Mouse (Mus musculus) forebrain, embryonic 12.5 days (tissue): ENCODE data around the gene Dmbx1. TPM values are rescaled to one million over a fixed set of nuclear protein-coding genes. Genes with fewer than 3 reads are reported as not detected.

Experiments used
- ATAC-seq: fragments of 200-750 bp; cut with Nextera tagmentation; 2 replicates; pipeline ENCODE4 v1.8.0; 2017; ENCODE audit warnings: moderate TSS enrichment; ENCODE audit not compliant: low FRiP score
- H3K27ac ChIP-seq: fragments of 300-500 bp; sonication (generic); 2 replicates; pipeline ENCODE4 v1.5.1; 2016; ENCODE audit warnings: mild to moderate bottlenecking
- H3K27me3 ChIP-seq: fragments of 300-500 bp; sonication (generic); 2 replicates; pipeline ENCODE4 v1.6.1; 2016; ENCODE audit warnings: mild to moderate bottlenecking
- H3K36me3 ChIP-seq: fragments of 300-500 bp; sonication (generic); replicated peaks from 2 replicates; pipeline ENCODE4 v1.6.1; 2016; ENCODE audit warnings: mild to moderate bottlenecking
- H3K4me1 ChIP-seq: fragments of 300-500 bp; sonication (generic); 2 replicates; pipeline ENCODE4 v1.6.1; 2016
- H3K4me2 ChIP-seq: fragments of 300-500 bp; sonication (generic); 2 replicates; pipeline ENCODE4 v1.6.1; 2016; ENCODE audit warnings: mild to moderate bottlenecking, moderate library complexity
- H3K4me3 ChIP-seq: fragments of 300-500 bp; sonication (generic); replicated peaks from 2 replicates; pipeline ENCODE4 v1.5.1; 2016; ENCODE audit warnings: mild to moderate bottlenecking
- H3K9ac ChIP-seq: fragments of 300-500 bp; sonication (generic); 2 replicates; pipeline ENCODE4 v1.6.1; 2016; ENCODE audit warnings: mild to moderate bottlenecking
- H3K9me3 ChIP-seq: fragments of 300-500 bp; sonication (generic); 2 replicates; pipeline ENCODE4 v1.6.1; 2016
- WGBS: fragments of 180-500 bp; shearing (Covaris S2); methylation state at CpG from one replicate; pipeline ENCODE4 v1.1.7; 2016; 5-methylcytosine and 5-hydroxymethylcytosine counted together
- polyA plus RNA-seq: library from polyadenylated mRNA; unstranded; fragments of >200 nt; fragmentation: Nextera tagmentation; extraction: Ambion mirVana; gene quantifications from 2 replicates; pipeline ENCODE4 v1.2.1, GENCODE M21; 2016

The Dmbx1 gene
- polyA plus RNA-seq, 1 experiment from 2014 or later = 0.87 TPM

GRCm38 (mm10) chr4:115962671-115963412 is 23.1 kb upstream of the Dmbx1 start:
- peak; percentile 79 for ATAC-seq
- Histone ChIP-seq H3K9me3 (no peaks in the 10 kb centered on the region), H3K4me3 (peak overlapping the region; percentile 49), H3K4me2 (peak overlapping the region; percentile 83), H3K9ac (peak overlapping the region; percentile 54), H3K27ac (no peak overlapping the region), H3K27me3 (peaks cover 100% of the 10 kb centered on the region), H3K4me1 (peaks cover 51% of the 10 kb centered on the region), H3K36me3 (no peaks in the 10 kb centered on the region)
- WGBS = under 1% methylated on average over 79 of the region's 79 CpGs

GRCm38 (mm10) chr4:115961991-115962390 is 22.3 kb upstream of the Dmbx1 start:
- Histone ChIP-seq H3K9me3 (no peaks in the 10 kb centered on the region), H3K36me3 (no peaks in the 10 kb centered on the region), H3K27me3 (peaks cover 100% of the 10 kb centered on the region), H3K9ac (no peak overlapping the region), H3K27ac (no peak overlapping the region), H3K4me2 (no peak overlapping the region), H3K4me1 (peaks cover 45% of the 10 kb centered on the region), H3K4me3 (no peak overlapping the region)
- no peak for ATAC-seq
- WGBS = 8% methylated on average over 7 of the region's 7 CpGs

GRCm38 (mm10) chr4:115959546-115959945 is 19.8 kb upstream of the Dmbx1 start:
- no peak overlapping the region for H3K4me2 ChIP-seq
- peaks cover 46% of the 10 kb centered on the region for H3K4me1 ChIP-seq
- H3K4me3 ChIP-seq = no peak overlapping the region
- H3K36me3 ChIP-seq = no peaks in the 10 kb centered on the region
- H3K9ac ChIP-seq = no peak overlapping the region
- H3K9me3 ChIP-seq = no peaks in the 10 kb centered on the region
- peaks cover 99% of the 10 kb centered on the region for H3K27me3 ChIP-seq
- no peak overlapping the region for H3K27ac ChIP-seq
- ATAC-seq = no peak

- Histone ChIP-seq H3K9me3 (no peaks in the 10 kb centered on the region), H3K27ac (no peak overlapping the region), H3K9ac (no peak overlapping the region), H3K4me1 (peaks cover 33% of the 10 kb centered on the region), H3K36me3 (no peaks in the 10 kb centered on the region), H3K27me3 (peaks cover 99% of the 10 kb centered on the region), H3K4me2 (peak overlapping the region; percentile 46; the same call in 1 of the 2 replicates), H3K4me3 (no peak overlapping the region; the same call in 1 of the 2 replicates)
- 0% methylated on average over 3 of the region's 3 CpGs for WGBS
- ATAC-seq = no peak
Observed at GRCm38 (mm10) chr4:115955494-115955775, 15.7 kb upstream of the Dmbx1 start.

- H3K9ac ChIP-seq = peak overlapping the region; percentile 12; the same call in 1 of the 2 replicates
- H3K9me3 ChIP-seq = no peaks in the 10 kb centered on the region
- ATAC-seq = peak; percentile 53; the same call in 1 of the 2 replicates
- no peak overlapping the region for H3K27ac ChIP-seq
- peak overlapping the region; percentile 46 for H3K4me2 ChIP-seq
- H3K36me3 ChIP-seq = no peaks in the 10 kb centered on the region
- H3K4me3 ChIP-seq = peak overlapping the region; percentile 21; the same call in 1 of the 2 replicates
- peaks cover 99% of the 10 kb centered on the region for H3K27me3 ChIP-seq
- peaks cover 33% of the 10 kb centered on the region for H3K4me1 ChIP-seq
- WGBS = 2% methylated on average over 19 of the region's 19 CpGs
Observed at GRCm38 (mm10) chr4:115954656-115955493, 15.1 kb upstream of the Dmbx1 start.

GRCm38 (mm10) chr4:115953559-115953958 is 13.8 kb upstream of the Dmbx1 start:
- 32% methylated on average over 5 of the region's 5 CpGs for WGBS
- no peak for ATAC-seq
- Histone ChIP-seq H3K9ac (no peak overlapping the region), H3K36me3 (no peaks in the 10 kb centered on the region), H3K9me3 (no peaks in the 10 kb centered on the region), H3K4me3 (no peak overlapping the region), H3K27ac (no peak overlapping the region), H3K4me2 (no peak overlapping the region), H3K4me1 (peaks cover 26% of the 10 kb centered on the region), H3K27me3 (peaks cover 99% of the 10 kb centered on the region)

- Histone ChIP-seq H3K4me2 (no peak overlapping the region), H3K27me3 (peaks cover 98% of the 10 kb centered on the region), H3K4me3 (no peak overlapping the region), H3K9me3 (no peaks in the 10 kb centered on the region), H3K4me1 (peaks cover 26% of the 10 kb centered on the region), H3K27ac (no peak overlapping the region), H3K36me3 (no peaks in the 10 kb centered on the region), H3K9ac (no peak overlapping the region)
- ATAC-seq = no peak
- whole genome bisulfite sequencing = 11% methylated on average over 6 of the region's 6 CpGs
Observed at GRCm38 (mm10) chr4:115952758-115953157, 13.0 kb upstream of the Dmbx1 start.

- ATAC-seq = peak; percentile 25
- H3K9ac ChIP-seq = peak overlapping the region; percentile 21; the same call in 1 of the 2 replicates
- peaks cover 99% of the 10 kb centered on the region for H3K27me3 ChIP-seq
- peaks cover 36% of the 10 kb centered on the region for H3K4me1 ChIP-seq
- under 1% methylated on average over 41 of the region's 41 CpGs for WGBS
- no peaks in the 10 kb centered on the region for H3K36me3 ChIP-seq
- H3K4me2 ChIP-seq = peak overlapping the region; percentile 49
- peak overlapping the region; percentile 30 for H3K4me3 ChIP-seq
- no peaks in the 10 kb centered on the region for H3K9me3 ChIP-seq
- no peak overlapping the region for H3K27ac ChIP-seq
Observed at GRCm38 (mm10) chr4:115943669-115944314, 4.1 kb upstream of the Dmbx1 start.

- Histone ChIP-seq H3K4me2 (no peak overlapping the region), H3K27ac (no peak overlapping the region), H3K36me3 (no peaks in the 10 kb centered on the region), H3K4me3 (no peak overlapping the region), H3K9me3 (no peaks in the 10 kb centered on the region), H3K4me1 (peaks cover 51% of the 10 kb centered on the region), H3K27me3 (peaks cover 100% of the 10 kb centered on the region), H3K9ac (no peak overlapping the region)
- ATAC-seq = no peak
- WGBS = 5% methylated on average over 9 of the region's 9 CpGs
Observed at GRCm38 (mm10) chr4:115941242-115941820, 1.6 kb upstream of the Dmbx1 start.

GRCm38 (mm10) chr4:115940681-115941080 is 955 bp upstream of the Dmbx1 start:
- Histone ChIP-seq H3K27ac (no peak overlapping the region), H3K9ac (no peak overlapping the region), H3K4me2 (no peak overlapping the region), H3K27me3 (peaks cover 100% of the 10 kb centered on the region), H3K4me1 (peaks cover 58% of the 10 kb centered on the region), H3K9me3 (no peaks in the 10 kb centered on the region), H3K4me3 (no peak overlapping the region), H3K36me3 (no peaks in the 10 kb centered on the region)
- ATAC-seq = no peak
- WGBS = 5% methylated on average over 3 of the region's 3 CpGs

GRCm38 (mm10) chr4:115938276-115939160 is 1.2 kb downstream of the Dmbx1 start:
- Histone ChIP-seq H3K27ac (no peak overlapping the region), H3K9ac (no peak overlapping the region), H3K27me3 (peaks cover 100% of the 10 kb centered on the region), H3K36me3 (no peaks in the 10 kb centered on the region), H3K4me1 (peaks cover 55% of the 10 kb centered on the region), H3K4me3 (peak overlapping the region; percentile 40; the same call in 1 of the 2 replicates), H3K9me3 (no peaks in the 10 kb centered on the region), H3K4me2 (peak overlapping the region; percentile 59)
- ATAC-seq = no peak
- WGBS = under 1% methylated on average over 37 of the region's 37 CpGs
